Mouse (Mus musculus) thymus, adult 2 months (tissue): Measurements from ENCODE around the gene Tmem30b. TPM values are rescaled to one million over a fixed set of nuclear protein-coding genes. Genes with fewer than 3 reads are reported as not detected.
"Not testable (repeated sequence)": the region's sequence is repeated elsewhere in the genome, so short reads cannot be mapped to it uniquely, and the experiment has no call there.

Source experiments
- DNase-seq: peaks from one replicate; pipeline ENCODE4 v3.0.0; 2021
- H3K27ac ChIP-seq: fragments of 200-500 bp; 2 replicates; pipeline ENCODE4 v1.5.1; 2012; ENCODE audit warnings: low read length, control low read depth; ENCODE audit not compliant: control insufficient read depth, insufficient read depth
- H3K27me3 ChIP-seq: fragments of 200-500 bp; 2 replicates; pipeline ENCODE4 v1.6.1; 2012; ENCODE audit warnings: mild to moderate bottlenecking, low read length, moderate library complexity, mixed read lengths; ENCODE audit not compliant: control insufficient read depth, insufficient read depth
- H3K36me3 ChIP-seq: fragments of 200-500 bp; 2 replicates; pipeline ENCODE4 v1.6.1; 2012; ENCODE audit warnings: mild to moderate bottlenecking, low read length, moderate library complexity; ENCODE audit not compliant: control insufficient read depth, insufficient read depth
- H3K4me1 ChIP-seq: fragments of 200-500 bp; replicated peaks from 2 replicates; pipeline ENCODE4 v1.6.1; 2012; ENCODE audit warnings: low read length; ENCODE audit not compliant: control insufficient read depth, insufficient read depth
- H3K4me3 ChIP-seq: fragments of 200-500 bp; 2 replicates; pipeline ENCODE4 v1.5.1; 2012; ENCODE audit warnings: mild to moderate bottlenecking, low read length, control low read depth, moderate library complexity; ENCODE audit not compliant: control insufficient read depth, insufficient read depth
- CTCF ChIP-seq: fragments of 200-500 bp; IDR thresholded peaks from 2 replicates; pipeline ENCODE4 v1.5.1; 2012; ENCODE audit warnings: mild to moderate bottlenecking, control low read depth, low read length, moderate library complexity, borderline replicate concordance; ENCODE audit not compliant: control insufficient read depth, poor library complexity, insufficient read depth; ENCODE audit errors: extremely low read depth
- POLR2A ChIP-seq: fragments of 200-500 bp; IDR thresholded peaks from 2 replicates; pipeline ENCODE4 v1.6.1; 2012; ENCODE audit warnings: mild to moderate bottlenecking, low read length, control low read depth, moderate library complexity; ENCODE audit not compliant: control insufficient read depth, poor library complexity, insufficient read depth; ENCODE audit errors: extremely low read depth
- WGBS: fragments of 180-500 bp; shearing (Covaris S2); methylation state at CpG from one replicate; pipeline ENCODE4 v1.1.7; 2018; 5-methylcytosine and 5-hydroxymethylcytosine counted together
- polyA plus RNA-seq: library from polyadenylated mRNA; depleted of rRNA; stranded (reverse); fragments of >200 nt; gene quantifications from 2 replicates; pipeline ENCODE4 v1.2.3, GENCODE M21; 2012

Gene Tmem30b
- polyA plus RNA-seq, 1 experiment: 4.3 TPM

- TF ChIP-seq CTCF: no peak
- no peak overlapping the region for H3K27ac ChIP-seq
- H3K4me3 ChIP-seq: peak overlapping the region; percentile 40
Measured at GRCm38 (mm10) chr12:73544736-73545671, 1.2 kb downstream of the Tmem30b start.

GRCm38 (mm10) chr12:73543191-73543590 is 3.0 kb downstream of the Tmem30b start:
- Histone ChIP-seq H3K27ac (no peak overlapping the region), H3K27me3 (peaks cover 12% of the 10 kb centered on the region; the same call in 1 of the 2 replicates), H3K4me3 (no peak overlapping the region), H3K4me1 (peaks cover 11% of the 10 kb centered on the region), H3K36me3 (no peaks in the 10 kb centered on the region)
- DNase-seq: no peak
- no peak for TF ChIP-seq CTCF
- no peak for TF ChIP-seq POLR2A
- WGBS: 95% methylated on average over 5 of the region's 5 CpGs

More at GRCm38 (mm10) chr12:73544736-73545671, 1.2 kb downstream of the Tmem30b start:
- Histone ChIP-seq H3K36me3 (no peaks in the 10 kb centered on the region), H3K27me3 (peaks cover 12% of the 10 kb centered on the region; the same call in 1 of the 2 replicates), H3K4me1 (peaks cover 11% of the 10 kb centered on the region)
- 28% methylated on average over 48 of the region's 48 CpGs for WGBS
- no peak for DNase-seq

DNA sequence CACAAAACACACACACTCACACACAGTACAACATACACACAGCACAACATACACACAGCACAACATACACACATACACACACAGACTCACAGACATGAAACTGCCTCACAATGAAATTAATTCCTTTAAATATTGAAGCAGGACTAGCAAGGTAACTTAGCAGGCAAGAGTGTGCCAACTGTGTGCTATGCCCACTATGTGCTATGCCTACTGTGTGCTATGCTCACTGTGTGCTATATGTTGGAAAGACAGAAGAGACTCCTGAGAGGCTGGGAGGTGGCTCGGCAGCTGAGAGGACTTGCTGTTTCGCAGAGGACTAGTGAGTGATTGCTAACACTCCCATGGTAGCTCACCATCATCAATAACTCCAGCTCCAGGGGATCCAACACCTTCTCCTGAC is 5.8 kb downstream of the Tmem30b start:
- Histone ChIP-seq H3K36me3 (no peaks in the 10 kb centered on the region), H3K4me3 (no peak overlapping the region), H3K4me1 (peaks cover 12% of the 10 kb centered on the region), H3K27ac (no peak overlapping the region), H3K27me3 (peaks cover 10% of the 10 kb centered on the region; the same call in 1 of the 2 replicates)
- TF ChIP-seq CTCF (no peak), POLR2A (no peak)
- 95% methylated on average over 2 of the region's 2 CpGs for WGBS
- DNase-seq: no peak

DNA sequence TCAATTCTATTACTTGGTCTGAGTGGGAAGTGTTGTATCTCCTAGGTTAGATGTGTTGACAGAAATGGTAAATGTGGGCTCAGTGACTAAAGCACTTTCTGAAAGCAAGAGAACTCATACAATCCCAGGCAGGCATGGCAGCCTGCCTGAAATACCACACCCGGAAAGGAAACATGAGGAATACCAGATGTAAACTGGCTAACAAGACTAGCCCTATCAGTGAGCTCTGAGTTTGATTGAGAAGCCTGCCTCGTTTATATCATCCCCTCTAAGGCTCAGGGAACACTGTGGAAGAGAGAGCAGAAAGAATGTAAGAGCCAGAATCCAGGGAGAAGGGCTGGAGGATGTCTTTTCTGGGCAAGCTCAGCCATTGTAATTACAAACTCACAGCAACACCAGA is 7.0 kb downstream of the Tmem30b start:
- WGBS: 79% methylated on average over 2 of the region's 2 CpGs
- Histone ChIP-seq H3K36me3 (no peaks in the 10 kb centered on the region), H3K4me3 (no peak overlapping the region), H3K27me3 (no peaks in the 10 kb centered on the region), H3K4me1 (peaks cover 7% of the 10 kb centered on the region), H3K27ac (no peak overlapping the region)
- no peak for TF ChIP-seq CTCF
- no peak for TF ChIP-seq POLR2A
- DNase-seq: no peak

- not testable (repeated sequence) for H3K27me3 ChIP-seq, H3K27ac ChIP-seq, H3K4me1 ChIP-seq, H3K36me3 ChIP-seq, DNase-seq
- H3K4me3 ChIP-seq: peak overlapping the region; percentile 4; the same call in 1 of the 2 replicates
- whole genome bisulfite sequencing: 67% methylated on average over 3 of the region's 3 CpGs
Measured at GRCm38 (mm10) chr12:73538139-73538508, 8.1 kb downstream of the Tmem30b start.

DNA sequence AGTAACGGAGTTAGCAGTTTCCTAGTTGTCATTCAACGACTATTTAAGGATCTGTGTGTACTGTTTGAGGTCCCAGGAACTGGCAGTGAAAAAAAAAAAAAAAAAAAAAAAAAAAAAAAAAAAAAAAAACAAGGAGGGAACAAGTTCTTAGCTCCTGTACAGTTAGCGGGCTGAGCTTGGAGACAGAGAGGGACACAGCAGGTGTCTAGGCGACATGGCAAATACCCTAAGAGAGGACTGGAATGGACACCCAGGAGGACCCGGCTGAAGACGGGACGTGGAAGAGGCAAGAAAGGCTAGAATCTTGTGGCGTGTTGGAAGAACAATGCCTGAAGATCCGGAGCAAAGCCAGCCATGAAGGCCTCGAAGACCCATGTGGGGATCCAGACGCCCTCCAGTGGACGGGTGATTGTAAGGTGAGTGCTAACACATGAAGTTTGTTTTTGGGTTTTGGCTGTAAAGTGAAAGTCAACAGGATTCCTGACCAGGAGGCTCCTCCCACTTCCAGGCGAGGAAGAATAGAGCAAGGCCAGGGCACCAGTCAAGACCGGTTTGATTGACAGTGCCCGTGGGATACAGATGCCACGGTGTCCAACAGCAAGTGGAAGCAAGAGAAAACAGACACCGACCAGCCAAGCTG is 8.6 kb downstream of the Tmem30b start:
- H3K4me3 ChIP-seq: peak overlapping the region; percentile 4; the same call in 1 of the 2 replicates
- peak; percentile 25 for DNase-seq
- peaks cover 7% of the 10 kb centered on the region for H3K4me1 ChIP-seq
- H3K36me3 ChIP-seq: no peaks in the 10 kb centered on the region
- 57% methylated on average over 17 of the region's 17 CpGs for WGBS
- TF ChIP-seq POLR2A (no peak), CTCF (0 out of 2 replicates have a peak, but pooled peaks have one; percentile 19)
- H3K27me3 ChIP-seq: no peaks in the 10 kb centered on the region
- no peak overlapping the region for H3K27ac ChIP-seq

GRCm38 (mm10) chr12:73534591-73534990 is 11.6 kb downstream of the Tmem30b start:
- WGBS: 13% methylated on average over 9 of the region's 9 CpGs
- Histone ChIP-seq H3K36me3 (no peaks in the 10 kb centered on the region), H3K27ac (no peak overlapping the region), H3K27me3 (no peaks in the 10 kb centered on the region), H3K4me3 (no peak overlapping the region), H3K4me1 (peaks cover 7% of the 10 kb centered on the region)
- DNase-seq: peak; percentile 67
- TF ChIP-seq POLR2A: no peak
- no peak for TF ChIP-seq CTCF
